Mouse (Mus musculus) myocyte (in vitro differentiated cells): ENCODE results near the gene Ifi35. TPM values are rescaled to one million over a fixed set of nuclear protein-coding genes. Genes with fewer than 3 reads are reported as not detected.
"Not testable (repeated sequence)": the region's sequence is repeated elsewhere in the genome, so short reads cannot be mapped to it uniquely, and the experiment has no call there.

Experiments used
- H3K27me3 ChIP-seq: one replicate; pipeline ENCODE4 v1.6.1; 2011; ENCODE audit not compliant: control insufficient read depth, insufficient read depth, insufficient read length
- H3K36me3 ChIP-seq: one replicate; pipeline ENCODE4 v1.6.1; 2011; ENCODE audit not compliant: control insufficient read depth, insufficient read depth
- H3K4me2 ChIP-seq: one replicate; pipeline ENCODE4 v1.6.1; 2011; ENCODE audit warnings: low read depth, control low read depth
- H3K4me3 ChIP-seq: one replicate; pipeline ENCODE4 v1.5.1; 2011; ENCODE audit warnings: mild to moderate bottlenecking, control low read depth, moderate library complexity
- H3K79me2 ChIP-seq: one replicate; pipeline ENCODE4 v1.6.1; 2011; ENCODE audit not compliant: control insufficient read depth, insufficient read depth
- H3ac ChIP-seq: one replicate; pipeline ENCODE4 v1.6.1; 2011; ENCODE audit not compliant: control insufficient read depth, insufficient read length
- CEBPB ChIP-seq: IDR thresholded peaks from 2 replicates; pipeline ENCODE4 v1.6.1; 2011; ENCODE audit warnings: mild to moderate bottlenecking, moderate library complexity; ENCODE audit not compliant: poor library complexity, insufficient read depth, severe bottlenecking
- E2F4 ChIP-seq: IDR thresholded peaks from one replicate; pipeline ENCODE4 v1.6.1; 2011; ENCODE audit warnings: mild to moderate bottlenecking, control low read depth, moderate library complexity; ENCODE audit not compliant: insufficient read depth
- MAX ChIP-seq: IDR thresholded peaks from one replicate; pipeline ENCODE4 v1.6.1; 2011; ENCODE audit warnings: low read depth, mild to moderate bottlenecking, control low read depth
- MYOD1 ChIP-seq, 3 experiments: IDR thresholded peaks; one replicate each; pipeline ENCODE4 v1.6.1; 2011; ENCODE audit warnings: control low read depth in 2 of 3, low read depth in 2 of 3, mild to moderate bottlenecking in 2 of 3, moderate library complexity in 1 of 3; ENCODE audit not compliant: insufficient read length in 2 of 3, control insufficient read depth in 1 of 3
- MYOG ChIP-seq, 3 experiments: IDR thresholded peaks; one replicate each; pipeline ENCODE4 v1.6.1; 2011; ENCODE audit warnings: control low read depth in 2 of 3, low read depth in 2 of 3, mild to moderate bottlenecking in 2 of 3; ENCODE audit not compliant: insufficient read length in 2 of 3, control insufficient read depth in 1 of 3, insufficient read depth in 1 of 3
- POLR2A ChIP-seq: IDR thresholded peaks from one replicate; pipeline ENCODE4 v1.6.1; 2011; ENCODE audit warnings: low read depth, mild to moderate bottlenecking, control low read depth, moderate library complexity; ENCODE audit not compliant: insufficient read length
- POLR2AphosphoS2 ChIP-seq: IDR thresholded peaks from one replicate; pipeline ENCODE4 v1.6.1; 2011; ENCODE audit warnings: low read depth, control low read depth; ENCODE audit not compliant: insufficient read length
- REST ChIP-seq: IDR thresholded peaks from one replicate; pipeline ENCODE4 v1.6.1; 2011; ENCODE audit warnings: mild to moderate bottlenecking, control low read depth, moderate library complexity; ENCODE audit not compliant: insufficient read depth, insufficient read length
- SRF ChIP-seq: IDR thresholded peaks from one replicate; pipeline ENCODE4 v1.6.1; 2011; ENCODE audit warnings: low read depth; ENCODE audit not compliant: control insufficient read depth, insufficient read length
- TCF12 ChIP-seq: IDR thresholded peaks from one replicate; pipeline ENCODE4 v1.6.1; 2011; ENCODE audit warnings: mild to moderate bottlenecking, control low read depth; ENCODE audit not compliant: poor library complexity, insufficient read depth, severe bottlenecking
- TCF3 ChIP-seq: IDR thresholded peaks from one replicate; pipeline ENCODE4 v1.6.1; 2011; ENCODE audit warnings: low read depth, control low read depth; ENCODE audit not compliant: insufficient read length
- USF1 ChIP-seq: IDR thresholded peaks from one replicate; pipeline ENCODE4 v1.6.1; 2011; ENCODE audit warnings: low read depth, mild to moderate bottlenecking, control low read depth, moderate library complexity
- polyA plus RNA-seq: library from polyadenylated mRNA; unstranded; fragments of >200 nt; fragmentation: generic; extraction: Trizol; gene quantifications from one replicate; pipeline ENCODE4 v1.2.1, GENCODE M21; 2012; ENCODE audit warnings: missing spikeins

The Ifi35 gene
- polyA plus RNA-seq, 1 experiment: 24.8 TPM

GRCm38 (mm10) chr11:101442127-101442693, 6.0 kb upstream of the Ifi35 start, which contains the start of gene Rpl27:
Rpl27 (plus strand) TSS chr11:101442298.
- TF ChIP-seq POLR2AphosphoS2 (peak; percentile 88), E2F4 (no peak), MYOD1 (IDR thresholded peaks at IDR 0.05; ENCODE audit: control insufficient read depth in 1 of 3, insufficient read length in 2 of 3, low read depth in 2 of 3) (peak in 1 of 3 experiments; percentile 22), TCF12 (no peak), MAX (no peak), TCF3 (no peak), SRF (peak; percentile 73), USF1 (no peak), CEBPB (no peak), MYOG (IDR thresholded peaks at IDR 0.05; ENCODE audit: control insufficient read depth in 1 of 3, insufficient read depth in 1 of 3, insufficient read length in 2 of 3, low read depth in 2 of 3) (peak in 1 of 3 experiments; percentile 25), POLR2A (peak; percentile 90), REST (no peak)
- peaks cover 28% of the 10 kb centered on the region for H3K79me2 ChIP-seq
- H3K4me3 ChIP-seq: peak within 1 kb of the TSS; percentile 97
- H3K4me2 ChIP-seq: peak within 1 kb of the TSS; percentile 99
- H3K36me3 ChIP-seq: peaks cover 34% of the 10 kb centered on the region
- H3K27me3 ChIP-seq: no peaks in the 10 kb centered on the region
- H3ac ChIP-seq: peak within 1 kb of the TSS; percentile 7

DNA sequence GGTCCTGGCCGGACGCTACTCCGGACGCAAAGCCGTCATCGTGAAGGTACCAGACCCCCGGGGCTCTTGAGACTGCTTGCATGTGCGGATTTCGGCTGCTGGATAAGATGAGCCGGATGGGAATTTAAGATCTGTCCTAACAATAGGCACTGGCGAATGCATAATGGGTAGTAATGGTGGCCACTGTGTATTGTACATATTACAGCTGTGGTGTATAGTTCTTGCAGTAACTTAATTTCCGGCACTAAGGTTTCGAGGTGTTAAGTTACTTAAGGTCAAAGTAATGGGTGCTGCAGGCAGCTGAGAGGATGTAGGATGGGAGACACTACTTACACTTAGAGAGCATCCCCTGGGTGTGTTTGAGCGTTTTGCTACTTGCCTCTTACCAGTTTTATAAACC, 5.4 kb upstream of the Ifi35 start:
- peak overlapping the region; percentile 99 for H3K4me2 ChIP-seq
- TF ChIP-seq MYOD1 (IDR thresholded peaks at IDR 0.05; ENCODE audit: control insufficient read depth in 1 of 3, insufficient read length in 2 of 3, low read depth in 2 of 3) (no peak), POLR2AphosphoS2 (no peak), SRF (no peak), REST (no peak), TCF3 (no peak), CEBPB (no peak), E2F4 (no peak), POLR2A (no peak), MAX (no peak), TCF12 (no peak), MYOG (IDR thresholded peaks at IDR 0.05; ENCODE audit: control insufficient read depth in 1 of 3, insufficient read depth in 1 of 3, insufficient read length in 2 of 3, low read depth in 2 of 3) (no peak), USF1 (no peak)
- peaks cover 34% of the 10 kb centered on the region for H3K36me3 ChIP-seq
- peak overlapping the region; percentile 97 for H3K4me3 ChIP-seq
- no peaks in the 10 kb centered on the region for H3K27me3 ChIP-seq
- peaks cover 28% of the 10 kb centered on the region for H3K79me2 ChIP-seq
- peak overlapping the region; percentile 7 for H3ac ChIP-seq

DNA sequence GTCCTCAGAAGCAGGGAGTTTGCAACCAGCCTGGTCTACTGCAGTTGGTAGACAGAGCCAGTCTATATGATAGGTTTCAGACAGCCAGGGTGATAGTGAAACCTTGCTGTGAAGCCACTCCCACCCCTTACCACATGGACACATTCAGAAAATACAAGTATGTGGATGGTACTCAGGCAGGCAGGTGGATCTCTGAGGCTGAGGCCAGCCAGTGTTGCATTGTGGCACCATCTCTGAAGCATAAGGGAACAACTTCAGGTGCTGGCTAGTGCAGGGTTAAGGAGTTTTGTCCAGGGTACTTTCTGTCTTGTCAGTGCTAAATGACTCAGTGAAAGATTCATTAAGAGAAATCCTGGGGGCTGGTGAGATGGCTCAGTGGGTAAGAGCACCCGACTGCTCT, 1.9 kb upstream of the Ifi35 start:
- Histone ChIP-seq H3ac (no peak overlapping the region), H3K27me3 (no peaks in the 10 kb centered on the region), H3K4me2 (no peak overlapping the region), H3K36me3 (peaks cover 34% of the 10 kb centered on the region), H3K4me3 (no peak overlapping the region), H3K79me2 (peaks cover 28% of the 10 kb centered on the region)
- TF ChIP-seq POLR2AphosphoS2 (peak; percentile 95), MYOD1 (IDR thresholded peaks at IDR 0.05; ENCODE audit: control insufficient read depth in 1 of 3, insufficient read length in 2 of 3, low read depth in 2 of 3) (no peak), POLR2A (peak; percentile 24), REST (no peak), CEBPB (no peak)

DNA sequence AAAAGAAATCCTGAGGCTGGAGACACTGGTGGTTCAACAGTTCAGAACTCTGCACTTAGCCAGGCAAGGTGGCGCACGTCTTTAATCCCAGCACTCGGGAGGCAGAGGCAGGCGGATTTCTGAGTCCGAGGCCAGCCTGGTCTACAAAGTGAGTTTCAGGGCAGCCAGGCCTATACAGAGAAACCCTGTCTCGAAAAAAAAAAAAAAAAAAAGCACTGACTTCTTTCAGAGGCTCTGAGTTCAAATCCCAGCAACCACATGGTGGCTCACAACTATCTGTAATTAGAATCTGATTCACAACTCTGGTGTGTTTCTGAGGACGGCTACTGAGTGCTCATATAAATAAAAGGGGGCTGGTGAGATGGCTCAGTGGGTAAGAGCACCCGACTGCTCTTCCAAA, 1.3 kb upstream of the Ifi35 start:
- Histone ChIP-seq H3K36me3 (peaks cover 34% of the 10 kb centered on the region), H3K79me2 (peaks cover 28% of the 10 kb centered on the region)
- not testable (repeated sequence) for H3K27me3 ChIP-seq, H3ac ChIP-seq, H3K4me2 ChIP-seq, H3K4me3 ChIP-seq

- Histone ChIP-seq H3K36me3 (peaks cover 32% of the 10 kb centered on the region), H3K4me3 (peak overlapping the region; percentile 34), H3ac (peak overlapping the region; percentile 3), H3K27me3 (no peaks in the 10 kb centered on the region), H3K4me2 (peak overlapping the region; percentile 73), H3K79me2 (peaks cover 22% of the 10 kb centered on the region)
- TF ChIP-seq CEBPB (no peak), TCF3 (no peak), MYOD1 (IDR thresholded peaks at IDR 0.05; ENCODE audit: control insufficient read depth in 1 of 3, insufficient read length in 2 of 3, low read depth in 2 of 3) (no peak), E2F4 (no peak), TCF12 (no peak), SRF (no peak), POLR2AphosphoS2 (no peak), MYOG (IDR thresholded peaks at IDR 0.05; ENCODE audit: control insufficient read depth in 1 of 3, insufficient read depth in 1 of 3, insufficient read length in 2 of 3, low read depth in 2 of 3) (no peak), POLR2A (no peak), REST (no peak), USF1 (no peak), MAX (no peak)
Measured at GRCm38 (mm10) chr11:101447786-101448185, 421 bp upstream of the Ifi35 start.
